Mouse (Mus musculus) Patski (cell line): ENCODE measurements around the gene Insig2. TPM values are rescaled to one million over a fixed set of nuclear protein-coding genes. Genes with fewer than 3 reads are reported as not detected.
A peak's percentile ranks its signal among the peaks of the same experiment; 100 is the strongest.

Experiments
- ATAC-seq: fragments of 100-300 bp; one replicate; pipeline ENCODE4 v1.8.0; 2021
- CTCF ChIA-PET: fragments of 350-600 bp; sonication (Branson Sonifier 250); formaldehyde crosslinking; loops from one replicate; lab custom pipeline; 2022; ENCODE audit warnings: inconsistent platforms; lab: Charles Lee
- POLR2A ChIA-PET: fragments of 350-600 bp; sonication (Branson Sonifier 250); formaldehyde crosslinking; loops from one replicate; lab custom pipeline; 2022; ENCODE audit warnings: antibody characterized with exemption, inconsistent platforms; lab: Charles Lee
- DNase-seq: peaks from one replicate; pipeline ENCODE4 v3.0.0-alpha.2; 2011; ENCODE audit warnings: low read depth, low spot score
- H3K27me3 ChIP-seq: fragments of 371-371 bp; one replicate; pipeline ENCODE4 v1.5.1; 2021
- CTCF ChIP-seq: fragments of 100-300 bp; IDR thresholded peaks from one replicate; pipeline ENCODE4 v1.5.1; 2021
- in situ Hi-C: fragments of 300-500 bp; cut with MboI; formaldehyde crosslinking; loops from 3 replicates; pipeline ENCODE4 v1.11.1; 2018; ENCODE audit warnings: low pct_unique_long_range_greater_than_20kb, mixed read lengths
- polyA plus RNA-seq: library from polyadenylated mRNA; unstranded; gene quantifications from one replicate; pipeline ENCODE4 v1.2.3, GENCODE M21; 2021

Insig2 gene
- polyA plus RNA-seq = 94.8 TPM

DNA sequence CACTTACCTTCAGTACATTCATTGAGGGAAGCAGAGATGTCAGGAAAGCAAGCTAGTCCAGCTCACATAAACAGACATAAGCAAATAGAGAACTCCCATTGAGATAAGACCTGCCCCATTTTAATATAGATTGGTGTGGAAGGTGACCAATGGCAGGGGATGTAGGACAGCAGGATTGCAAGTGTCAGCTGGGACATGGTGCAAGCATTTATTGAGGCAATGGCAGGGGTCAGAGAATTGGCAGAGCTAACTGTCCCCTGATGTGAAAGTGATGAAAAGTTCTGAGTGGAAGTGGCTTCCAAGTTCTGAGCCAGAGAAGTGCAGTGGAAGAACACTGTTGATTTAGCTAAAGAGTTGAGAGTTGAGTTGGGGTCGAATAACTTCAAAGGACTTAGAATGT, at the start of gene Insig2:
TSS of gene Insig2 (minus strand) at position 105 of the 400 bp plus-strand sequence.
- in situ Hi-C loops = no loop called here
- no peak for DNase-seq
- no peaks in the 10 kb centered on the region for H3K27me3 ChIP-seq
- no peak for ATAC-seq
- TF ChIP-seq CTCF = no peak
- ChIA-PET CTCF (interaction anchor here (1.2 to 1.4 kb wide), 2 partner anchors 12 to 58 kb away, joined by 3 to 4 read pairs; no protein-coding TSS in a partner anchor), POLR2A (interaction anchor here (1.0 kb wide), 1 partner anchor 12 kb away, joined by 3 read pairs; no protein-coding TSS in a partner anchor)

DNA sequence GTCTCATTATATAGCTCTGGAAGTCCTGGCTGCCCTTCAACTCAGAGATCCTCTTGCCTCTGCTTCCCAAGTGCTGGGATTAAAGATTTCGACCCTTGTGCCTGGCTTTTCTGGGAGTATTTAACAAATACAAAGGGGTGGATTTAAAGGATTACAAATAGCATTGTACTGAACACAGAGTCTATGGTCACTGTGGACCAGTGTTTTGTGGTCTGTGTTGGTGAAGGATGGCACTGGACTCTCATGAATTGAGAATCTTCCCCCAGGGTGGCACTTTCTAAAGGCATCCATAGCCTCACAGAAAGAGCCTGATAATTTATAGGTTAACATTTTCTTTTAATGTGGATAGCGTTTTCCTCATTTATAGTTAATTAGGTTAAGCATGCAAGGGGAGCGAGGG, 49.2 kb upstream of the Insig2 start:
- DNase-seq (no peak), ATAC-seq (no peak)
- TF ChIP-seq CTCF = no peak
- ChIA-PET CTCF (interaction anchor here (4.9 kb wide), 1 partner anchor 8 kb away, joined by 21 read pairs; no protein-coding TSS in a partner anchor), POLR2A (no interaction called here)
- in situ Hi-C loops = no loop called here
- H3K27me3 ChIP-seq = no peaks in the 10 kb centered on the region

DNA sequence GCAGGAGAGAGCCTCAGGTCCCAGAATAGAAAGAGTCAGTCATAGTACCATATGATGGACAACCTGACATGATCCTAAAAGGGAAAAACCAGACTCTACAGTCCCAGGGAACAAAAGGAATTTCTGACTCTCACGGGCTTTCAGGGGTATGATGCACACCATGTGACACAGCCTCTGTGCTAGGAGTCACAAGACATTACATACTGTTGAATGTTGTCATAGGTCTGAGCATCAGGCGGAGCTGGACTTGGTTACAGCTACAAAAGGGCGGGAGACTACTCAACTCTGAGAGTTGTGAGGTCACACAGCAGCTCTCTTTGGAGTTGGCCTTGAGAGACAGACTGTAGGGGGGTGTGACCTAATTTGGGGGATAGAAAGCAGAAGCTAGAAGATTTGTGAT, 47.6 kb upstream of the Insig2 start:
- CTCF ChIA-PET = interaction anchor here (0.6 to 4.9 kb wide), 3 partner anchors 10 to 61 kb away, joined by 3 to 21 read pairs (median 5); no protein-coding TSS in a partner anchor
- H3K27me3 ChIP-seq = no peaks in the 10 kb centered on the region
- no peak for TF ChIP-seq CTCF
- ATAC-seq = peak; percentile 36
- DNase-seq = no peak
- POLR2A ChIA-PET = no interaction called here
- in situ Hi-C loops = no loop called here

DNA sequence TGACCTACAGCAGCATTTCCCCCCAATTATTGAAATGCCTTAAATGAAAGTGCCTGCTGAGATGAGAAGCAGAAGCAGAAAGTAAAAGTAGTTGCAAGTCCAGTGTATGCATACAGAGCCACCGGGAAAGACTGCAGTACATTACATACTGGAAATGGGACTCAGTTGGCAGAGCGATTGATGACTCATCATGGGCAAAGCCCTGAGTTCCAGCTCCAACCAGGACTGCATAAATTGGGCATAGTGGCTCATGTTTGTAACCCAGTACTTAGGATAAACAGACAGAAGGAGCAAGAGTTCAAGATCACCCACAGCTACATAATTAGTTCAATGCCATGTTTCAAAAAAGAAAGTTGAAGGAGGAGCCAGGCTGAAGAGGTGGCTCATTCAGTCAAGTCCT, 45.5 kb upstream of the Insig2 start:
- POLR2A ChIA-PET = interaction anchor here (1.2 kb wide), 1 partner anchor 10 kb away, joined by 3 read pairs; no protein-coding TSS in a partner anchor
- TF ChIP-seq CTCF = no peak
- in situ Hi-C loops = no loop called here
- DNase-seq = no peak
- no peaks in the 10 kb centered on the region for H3K27me3 ChIP-seq
- ATAC-seq = peak; percentile 24
- CTCF ChIA-PET = interaction anchor here (4.9 kb wide), 1 partner anchor 12 kb away, joined by 21 read pairs; no protein-coding TSS in a partner anchor

DNA sequence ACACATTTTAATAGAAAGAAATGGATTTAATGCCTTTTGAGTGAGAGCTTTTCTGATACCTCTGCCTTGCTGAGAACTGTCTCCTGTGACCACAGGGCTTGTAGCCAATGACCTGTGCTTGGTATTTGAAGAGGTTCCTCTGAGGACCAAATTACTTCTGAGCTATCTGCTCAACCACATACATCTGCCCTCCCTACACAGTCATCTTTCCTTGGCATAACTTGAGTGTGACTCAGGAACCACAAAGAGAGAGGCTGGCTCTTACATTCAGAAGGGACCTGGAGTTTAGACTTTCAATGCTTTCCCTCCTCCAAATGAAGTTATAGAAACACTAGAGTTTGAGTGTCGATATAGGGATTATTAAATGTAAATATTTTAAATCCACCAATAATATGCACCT, 45.0 kb upstream of the Insig2 start:
- POLR2A ChIA-PET = interaction anchor here (1.2 kb wide), 1 partner anchor 9 kb away, joined by 3 read pairs; no protein-coding TSS in a partner anchor
- ATAC-seq = peak; percentile 90
- in situ Hi-C loops = no loop called here
- DNase-seq = no peak
- TF ChIP-seq CTCF = no peak
- CTCF ChIA-PET = interaction anchor here (1.0 to 4.9 kb wide), 2 partner anchors 12 to 17 kb away, joined by 3 to 21 read pairs; no protein-coding TSS in a partner anchor
- H3K27me3 ChIP-seq = no peaks in the 10 kb centered on the region

DNA sequence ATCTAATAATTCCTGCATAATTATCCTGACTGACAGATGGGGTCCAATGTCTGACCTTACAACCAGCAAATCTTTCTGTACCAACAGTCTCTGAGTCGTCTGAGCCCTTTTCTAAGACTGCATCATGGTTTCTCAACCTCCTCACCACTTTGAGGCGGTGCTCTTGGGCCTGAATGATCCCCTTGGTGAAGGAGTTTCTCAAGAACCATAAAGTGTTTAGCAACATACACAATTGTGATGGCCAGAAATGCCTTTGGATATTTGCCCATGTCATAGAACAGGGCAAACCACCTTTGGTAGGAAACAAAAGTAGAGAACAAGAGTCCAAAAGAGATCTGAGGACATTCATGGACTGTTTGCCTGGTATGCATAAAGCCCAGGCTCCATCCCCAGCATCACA, 41.2 kb upstream of the Insig2 start:
- in situ Hi-C loops = no loop called here
- ChIA-PET POLR2A (no interaction called here), CTCF (interaction anchor here (0.6 kb wide), 1 partner anchor 13 kb away, joined by 3 read pairs; no protein-coding TSS in a partner anchor)
- DNase-seq = no peak
- no peak for ATAC-seq
- no peak for TF ChIP-seq CTCF
- no peaks in the 10 kb centered on the region for H3K27me3 ChIP-seq

DNA sequence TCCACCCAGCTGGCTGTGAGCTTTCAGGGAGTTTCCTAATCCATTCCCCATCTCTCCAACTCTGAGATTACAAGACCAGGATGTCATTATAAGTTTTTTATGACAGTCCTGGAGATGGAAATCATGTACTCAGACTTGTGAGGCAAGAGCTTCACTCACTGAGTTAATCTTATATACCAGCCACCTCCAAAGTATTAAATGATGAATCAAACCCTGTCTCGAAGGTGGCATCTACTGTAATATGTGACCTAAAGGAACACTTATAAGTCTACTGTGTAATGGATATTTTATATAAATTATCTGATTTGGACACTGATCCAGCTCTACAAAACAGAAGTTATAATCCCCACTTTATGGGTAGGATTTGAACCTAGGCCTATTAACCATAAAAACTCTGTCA, 40.3 kb upstream of the Insig2 start:
- ATAC-seq = no peak
- TF ChIP-seq CTCF = no peak
- ChIA-PET CTCF (interaction anchor here (1.1 kb wide), 1 partner anchor 18 kb away, joined by 4 read pairs; no protein-coding TSS in a partner anchor), POLR2A (interaction anchor here (0.7 kb wide), 1 partner anchor 17 kb away, joined by 4 read pairs; no protein-coding TSS in a partner anchor)
- DNase-seq = no peak
- in situ Hi-C loops = no loop called here
- no peaks in the 10 kb centered on the region for H3K27me3 ChIP-seq

DNA sequence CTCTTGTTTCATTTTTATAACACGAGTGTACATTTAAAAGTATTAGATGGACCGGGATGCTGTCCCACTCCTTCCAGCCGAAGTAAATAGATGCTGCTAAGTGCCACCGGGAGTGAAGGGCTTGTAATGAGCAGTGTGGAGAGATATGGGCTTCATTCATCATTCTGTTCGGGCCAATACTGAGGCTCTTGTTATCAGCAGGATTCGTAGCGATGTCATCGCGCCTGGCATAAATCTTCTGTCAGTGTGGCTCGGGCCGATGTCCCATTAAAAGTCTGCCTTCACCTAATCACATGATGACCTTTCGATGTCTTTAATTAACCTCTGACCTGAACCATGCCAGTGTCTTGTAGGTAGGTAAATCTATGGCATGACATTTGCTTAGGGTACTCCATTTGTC, 39.1 kb upstream of the Insig2 start:
- in situ Hi-C loops = no loop called here
- ChIA-PET CTCF (no interaction called here), POLR2A (no interaction called here)
- no peaks in the 10 kb centered on the region for H3K27me3 ChIP-seq
- no peak for TF ChIP-seq CTCF
- DNase-seq = no peak
- ATAC-seq = no peak

DNA sequence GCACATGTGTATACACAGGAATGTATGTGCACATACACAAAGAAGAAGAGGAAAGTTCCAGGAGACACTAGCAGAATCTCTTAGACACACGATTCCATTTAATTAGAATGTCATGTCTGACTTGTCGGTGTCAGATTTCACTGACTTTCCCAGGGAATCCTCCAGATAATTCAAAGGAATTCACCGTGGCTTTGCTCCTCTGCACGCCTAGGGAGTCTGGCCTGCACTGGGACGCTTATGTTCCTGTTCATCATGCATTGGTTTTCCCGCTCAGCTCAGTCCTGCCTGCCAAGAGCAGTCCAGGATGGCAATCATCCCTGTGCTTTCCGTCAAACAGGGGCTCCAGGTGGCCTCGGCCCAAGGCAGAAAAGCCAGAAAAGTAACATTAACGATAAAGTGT, 34.9 kb upstream of the Insig2 start:
- DNase-seq (no peak), ATAC-seq (no peak)
- ChIA-PET POLR2A (interaction anchor here (0.5 to 1.2 kb wide), 2 partner anchors 11 to 70 kb away, joined by 3 read pairs; no protein-coding TSS in a partner anchor), CTCF (interaction anchor here (1.1 kb wide), 1 partner anchor 23 kb away, joined by 3 read pairs; no protein-coding TSS in a partner anchor)
- TF ChIP-seq CTCF = no peak
- no peaks in the 10 kb centered on the region for H3K27me3 ChIP-seq
- in situ Hi-C loops = no loop called here

DNA sequence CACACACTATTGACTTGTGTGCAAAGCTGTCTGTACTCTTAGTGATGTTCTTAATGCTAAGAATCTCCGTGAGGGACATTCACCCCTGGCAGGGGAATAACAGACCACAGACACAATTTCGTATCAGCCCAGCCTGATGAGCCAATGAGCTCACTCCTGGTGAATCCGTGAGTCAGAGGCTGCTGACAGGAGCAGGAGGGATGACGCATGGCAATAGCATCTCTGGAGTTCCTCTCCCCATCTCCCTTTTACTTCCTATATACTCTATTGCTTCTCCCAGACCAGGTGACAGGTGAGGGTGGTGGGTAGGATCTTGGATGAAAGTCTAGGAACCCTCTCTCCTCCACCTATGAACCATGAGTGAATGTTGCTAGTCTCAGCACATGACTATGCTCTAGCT, 28.2 kb upstream of the Insig2 start:
- no peaks in the 10 kb centered on the region for H3K27me3 ChIP-seq
- TF ChIP-seq CTCF = no peak
- in situ Hi-C loops = no loop called here
- ChIA-PET CTCF (interaction anchor here (0.9 to 1.5 kb wide), 4 partner anchors 13 to 18 kb away, joined by 3 to 4 read pairs (median 3); no protein-coding TSS in a partner anchor), POLR2A (interaction anchor here (0.7 to 1.0 kb wide), 3 partner anchors 10 to 33 kb away, joined by 3 to 9 read pairs (median 4); no protein-coding TSS in a partner anchor)
- peak; percentile 97 for ATAC-seq
- no peak for DNase-seq

DNA sequence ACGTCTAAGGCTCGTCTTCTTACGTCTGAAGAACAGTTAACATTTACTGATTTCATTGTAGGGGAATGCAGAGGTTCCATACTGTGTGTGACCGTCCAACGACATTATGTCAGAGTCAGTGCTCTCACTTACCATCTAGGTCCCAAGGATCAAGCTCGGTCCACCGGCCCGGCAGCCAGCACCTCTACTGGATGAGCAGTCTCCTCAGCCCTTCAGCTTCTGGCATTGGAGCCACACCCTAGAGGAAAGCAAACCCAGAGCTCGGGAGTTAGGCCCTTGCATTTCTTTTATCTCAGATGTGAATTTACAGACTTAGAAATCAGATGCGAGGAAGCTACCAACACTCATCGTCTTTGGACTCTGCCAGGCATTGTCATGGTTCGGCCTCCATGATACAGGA, 27.3 kb upstream of the Insig2 start:
- H3K27me3 ChIP-seq = no peaks in the 10 kb centered on the region
- DNase-seq = no peak
- ChIA-PET POLR2A (interaction anchor here (0.9 to 1.0 kb wide), 2 partner anchors 9 to 16 kb away, joined by 3 to 4 read pairs; no protein-coding TSS in a partner anchor), CTCF (interaction anchor here (1.3 to 1.5 kb wide), 2 partner anchors 15 to 17 kb away, joined by 3 to 4 read pairs; no protein-coding TSS in a partner anchor)
- ATAC-seq = no peak
- in situ Hi-C loops = no loop called here
- no peak for TF ChIP-seq CTCF
